Mouse (Mus musculus) neutrophil, adult 59 days (primary cell): ENCODE measurements around the gene Sprr2e. TPM values are rescaled to one million over a fixed set of nuclear protein-coding genes. Genes with fewer than 3 reads are reported as not detected.

ENCODE experiments used
- total RNA-seq, 2 experiments: library from RNA; stranded (reverse); gene quantifications; 1 replicate in 1 of 2; 2 replicates in 1 of 2; pipeline ENCODE4 v1.2.4; 2023

Sprr2e gene
- total RNA-seq: not detected

DNA sequence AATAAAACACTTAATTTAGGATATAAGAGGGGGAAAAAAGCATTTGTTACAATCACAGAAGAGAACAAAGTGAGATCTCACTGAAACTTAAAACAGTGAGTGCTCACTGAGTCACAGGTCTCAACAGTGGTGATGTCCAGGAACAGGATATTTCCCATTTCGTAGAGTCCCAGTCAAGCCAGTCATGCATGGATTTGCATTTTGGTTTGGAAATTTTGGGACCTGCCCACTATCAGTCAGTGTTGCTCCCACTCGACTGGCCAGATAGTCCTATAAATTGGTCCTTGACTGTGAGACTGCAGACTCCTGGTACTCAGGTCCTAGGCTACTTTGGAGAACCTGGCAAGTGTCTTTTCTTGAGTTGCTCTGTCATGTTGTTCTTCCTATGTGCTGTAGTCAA is at the start of gene Sprr2e:
Sprr2e (plus strand) TSS at position 301 of the 400 bp plus-strand sequence.

GRCm38 (mm10) chr3:92316320-92316719 is 35.6 kb upstream of the Sprr2e start, which contains the start of gene Sprr2b:
Gene Sprr2b, plus strand, starts transcription at chr3:92316620.

GRCm38 (mm10) chr3:92338840-92339239 is 13.1 kb upstream of the Sprr2e start, which contains the start of gene Sprr2d:
Gene Sprr2d, plus strand, starts transcription at chr3:92339140.

GRCm38 (mm10) chr3:92364887-92365286 is 12.9 kb downstream of the Sprr2e start, which contains the start of gene Sprr2f:
Gene Sprr2f, plus strand, starts transcription at chr3:92365187.

DNA sequence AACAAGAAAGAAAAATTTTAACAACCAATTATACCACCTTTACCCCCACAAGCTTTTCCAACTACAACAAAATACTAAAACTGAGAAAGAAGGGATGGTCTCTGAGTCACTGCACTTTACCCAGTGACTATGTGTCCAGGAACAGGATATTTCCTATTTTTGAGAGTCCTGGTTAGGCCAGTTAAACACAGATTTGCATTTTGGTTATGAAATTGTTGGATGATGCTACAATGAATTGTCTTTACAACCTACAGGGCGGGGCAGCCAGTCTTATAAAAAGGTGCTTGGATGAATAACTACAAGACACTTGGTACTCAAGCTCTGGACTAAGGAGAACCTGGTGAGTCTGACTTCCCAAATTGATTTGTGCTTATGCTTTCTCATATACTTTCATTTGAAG is 33.4 kb downstream of the Sprr2e start, which contains the start of gene Sprr2h:
Sprr2h (plus strand) TSS at position 301 of the 400 bp plus-strand sequence.

Other genes starting within 250 kb of the Sprr2e start
- not detected for gene Prr9, start 228.2 kb upstream of the Sprr2e start, total RNA-seq
- gene Lelp1, start 209.4 kb upstream of the Sprr2e start, total RNA-seq: not detected
- gene Sprr2a1, start 136.3 kb upstream of the Sprr2e start, total RNA-seq: not detected
- not detected for gene Sprr2a2, start 136.2 kb upstream of the Sprr2e start, total RNA-seq
- not detected for gene Sprr2a3, start 66.7 kb upstream of the Sprr2e start, total RNA-seq
- gene Sprr2b, start 35.5 kb upstream of the Sprr2e start, total RNA-seq: not detected
- gene Sprr2d, start 13.0 kb upstream of the Sprr2e start, total RNA-seq: not detected
- gene Sprr2f, start 13.0 kb downstream of the Sprr2e start, total RNA-seq: not detected
- not detected for gene Sprr2h, start 33.5 kb downstream of the Sprr2e start, total RNA-seq
- not detected for gene Sprr2i, start 55.8 kb downstream of the Sprr2e start, total RNA-seq
- not detected for gene Sprr2j-ps, start 65.9 kb downstream of the Sprr2e start, total RNA-seq
- 1 to 10 TPM in 1 of 2 experiments, under 1 TPM in 1; 0.66 to 1.4 TPM for gene Gm9774, start 77.3 kb downstream of the Sprr2e start, total RNA-seq
- not detected for gene Sprr2k, start 80.4 kb downstream of the Sprr2e start, total RNA-seq
- gene Sprr1b, start 86.6 kb downstream of the Sprr2e start, total RNA-seq: not detected
- gene Sprr3, start 106.6 kb downstream of the Sprr2e start, total RNA-seq: not detected
- gene Sprr1a, start 133.8 kb downstream of the Sprr2e start, total RNA-seq: not detected
- not detected for gene Sprr4, start 148.3 kb downstream of the Sprr2e start, total RNA-seq
- not detected for gene 2310046K23Rik, start 182.4 kb downstream of the Sprr2e start, total RNA-seq
- gene Ivl, start 221.6 kb downstream of the Sprr2e start, total RNA-seq: not detected
- not detected for gene Smcp, start 236.9 kb downstream of the Sprr2e start, total RNA-seq